Mouse (Mus musculus): ENCODE data around the gene Wsb1.

Gene Wsb1

GRCm38 (mm10) chr11:79209882-79210471 is 44.5 kb downstream of the Wsb1 start:
- DNase-seq, result no peak

- no peak for DNase-seq
These were observed 45.4 kb downstream of the Wsb1 start for GRCm38 (mm10) chr11:79209113-79209512.

DNA sequence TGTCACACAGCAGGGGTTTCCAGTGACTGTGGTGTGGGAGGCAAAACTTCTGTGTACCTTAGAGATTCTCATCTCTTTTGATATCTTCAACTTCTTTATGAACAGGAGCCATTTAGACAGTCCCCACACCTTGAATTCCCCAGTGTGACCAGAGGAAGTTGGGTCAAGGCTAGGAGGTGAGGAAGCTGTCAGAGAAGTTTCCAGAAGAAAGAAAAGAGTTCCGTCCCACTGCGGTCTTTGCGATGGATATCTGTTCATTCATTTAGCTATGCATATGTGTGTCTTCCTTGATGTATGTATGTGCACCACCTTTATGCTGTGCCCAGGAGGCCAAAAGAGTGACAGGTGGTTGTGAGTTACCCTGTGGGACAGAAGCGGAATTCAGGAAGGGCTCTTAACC is 46.0 kb downstream of the Wsb1 start:
- no peak for DNase-seq

DNA sequence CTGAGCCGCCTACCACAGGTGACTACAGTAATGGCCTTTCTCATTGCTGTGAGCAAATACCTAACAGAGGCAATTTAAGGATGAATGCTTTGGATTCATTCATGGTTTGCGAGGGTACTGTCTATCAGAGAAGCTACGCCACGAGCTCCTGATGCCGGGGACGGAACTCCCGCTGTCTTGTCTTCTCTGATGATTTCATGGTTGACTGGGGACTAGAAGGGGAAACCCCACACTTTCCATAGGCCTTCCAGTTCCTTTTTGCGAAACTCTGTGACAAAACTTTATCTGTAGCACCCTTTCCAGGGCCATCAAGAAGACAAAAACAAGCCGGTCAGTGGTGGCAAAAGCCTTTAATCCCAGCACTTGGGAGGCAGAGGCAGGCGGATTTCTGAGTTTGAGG is 46.8 kb downstream of the Wsb1 start:
- no peak for DNase-seq

- DNase-seq, result no peak
These were observed 50.0 kb downstream of the Wsb1 start for GRCm38 (mm10) chr11:79204444-79204843.

DNA sequence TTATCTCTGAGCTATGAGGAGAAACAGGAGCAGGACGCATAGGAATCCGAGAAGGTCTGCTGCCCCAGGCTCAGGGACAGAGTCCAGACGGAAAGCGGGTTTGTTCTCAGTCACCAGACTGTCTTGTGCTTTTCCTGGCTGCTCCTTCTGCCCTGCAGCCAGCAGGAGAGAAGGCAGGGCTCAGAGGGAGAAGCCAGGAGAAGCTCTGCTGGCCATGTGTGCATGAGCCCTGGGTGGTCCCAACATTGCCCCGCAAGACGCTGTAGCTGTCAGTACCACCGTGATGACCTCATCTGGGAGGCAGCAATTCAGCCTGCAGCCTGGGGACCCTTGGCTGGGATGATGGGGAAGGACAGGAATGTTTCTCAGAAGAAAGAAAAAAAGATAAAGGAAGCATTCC is 54.0 kb downstream of the Wsb1 start:
- no peak for DNase-seq

DNA sequence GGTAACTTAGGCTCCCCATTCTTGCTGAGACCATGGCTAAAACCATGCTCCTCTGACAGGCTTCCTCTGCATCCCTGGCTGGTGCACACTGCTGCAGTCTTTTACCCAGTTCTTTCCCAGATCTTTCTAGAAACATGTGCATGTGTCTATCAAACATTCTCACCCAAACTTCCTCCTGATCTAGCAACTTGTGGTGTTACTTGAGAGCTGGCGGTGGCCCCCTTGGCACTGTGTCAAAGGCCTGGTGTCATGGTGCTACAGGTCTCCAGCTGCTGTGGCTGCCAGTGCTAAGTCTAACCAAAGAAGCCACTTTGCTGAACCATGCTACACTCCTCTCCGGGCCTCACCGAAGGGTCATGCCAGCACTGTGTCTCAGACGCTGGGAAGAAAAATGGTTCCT is 55.9 kb downstream of the Wsb1 start:
- no peak for DNase-seq

- no peak for DNase-seq
These were observed 56.6 kb downstream of the Wsb1 start for GRCm38 (mm10) chr11:79197846-79198235.

GRCm38 (mm10) chr11:79196876-79197845 is 57.3 kb downstream of the Wsb1 start:
- DNase-seq, result no peak

- no peak for DNase-seq
These were observed 58.1 kb downstream of the Wsb1 start for GRCm38 (mm10) chr11:79196196-79196869.

GRCm38 (mm10) chr11:79192176-79192575 is 62.3 kb downstream of the Wsb1 start:
- DNase-seq, result no peak

DNA sequence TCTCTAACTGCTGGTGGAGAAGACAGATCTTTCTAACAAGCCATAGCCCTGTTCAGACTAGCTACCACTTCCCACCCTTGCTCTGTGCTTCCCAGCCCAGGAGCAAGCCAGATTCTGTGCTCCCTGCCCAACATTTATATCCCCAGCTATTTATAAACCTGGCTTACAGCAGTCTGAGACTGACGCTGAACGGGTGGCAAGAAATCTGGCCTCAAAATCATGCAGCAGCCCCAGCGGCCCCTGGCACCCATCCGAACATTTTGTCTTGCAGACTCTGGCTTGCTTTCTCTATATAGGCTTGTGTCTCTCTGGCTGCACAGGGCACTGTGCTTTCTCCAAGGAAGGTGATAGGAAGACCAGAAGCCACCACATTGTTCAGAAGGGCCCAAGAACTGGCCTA is 63.3 kb downstream of the Wsb1 start:
- no peak for DNase-seq

DNA sequence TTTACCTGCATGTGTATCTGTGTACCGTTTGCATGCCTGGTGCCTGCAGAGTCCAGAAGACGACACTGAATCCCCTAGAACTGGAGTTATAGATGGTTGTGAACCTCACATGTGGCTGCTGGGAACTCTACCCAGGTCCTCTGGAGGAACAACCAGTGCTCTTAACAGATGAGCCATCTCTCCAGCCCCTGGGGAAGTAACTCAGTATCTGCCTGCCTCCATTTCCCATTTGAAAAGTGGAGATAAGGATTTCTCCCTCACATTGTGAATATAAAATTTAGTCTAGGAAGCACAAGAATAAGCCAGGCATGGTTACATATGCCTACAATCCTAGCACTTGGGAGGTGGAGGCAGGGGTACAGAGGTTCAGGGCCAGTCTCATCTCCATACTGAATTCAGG is 64.2 kb downstream of the Wsb1 start:
- no peak for DNase-seq

All from kidney, adult 11 months (tissue).